Mouse (Mus musculus) embryo, embryonic 10.5 days (tissue): Measurements from ENCODE around the gene Scml4.
A peak's percentile ranks its signal among the peaks of the same experiment; 100 is the strongest.

Experiments used
- DNase-seq: peaks from one replicate; pipeline ENCODE4 v3.0.0-alpha.2; 2015; ENCODE audit warnings: low spot score

Scml4 gene

GRCm38 (mm10) chr10:42994331-42994782 lies 134.2 kb downstream of the Scml4 start:
- peak; percentile 58 for DNase-seq

GRCm38 (mm10) chr10:42995484-42995895 lies 135.3 kb downstream of the Scml4 start:
- peak; percentile 70 for DNase-seq

GRCm38 (mm10) chr10:42997278-42997677 lies 137.1 kb downstream of the Scml4 start:
- no peak for DNase-seq

GRCm38 (mm10) chr10:42999324-42999723 lies 139.2 kb downstream of the Scml4 start:
- DNase-seq: no peak

- no peak for DNase-seq
These were observed 141.3 kb downstream of the Scml4 start for GRCm38 (mm10) chr10:43001433-43001832.

GRCm38 (mm10) chr10:43002066-43002678 lies 142.0 kb downstream of the Scml4 start:
- DNase-seq: peak; percentile 66

GRCm38 (mm10) chr10:43002721-43003465 lies 142.7 kb downstream of the Scml4 start:
- DNase-seq: peak; percentile 78

GRCm38 (mm10) chr10:43003466-43003757 lies 143.2 kb downstream of the Scml4 start:
- DNase-seq: no peak

GRCm38 (mm10) chr10:43004174-43004734 lies 144.1 kb downstream of the Scml4 start:
- no peak for DNase-seq

GRCm38 (mm10) chr10:43005031-43005430 lies 144.9 kb downstream of the Scml4 start:
- DNase-seq: no peak

- no peak for DNase-seq
These were observed 145.5 kb downstream of the Scml4 start for GRCm38 (mm10) chr10:43005677-43006076.

GRCm38 (mm10) chr10:43006534-43006933 lies 146.4 kb downstream of the Scml4 start:
- no peak for DNase-seq

- DNase-seq: no peak
These were observed 147.9 kb downstream of the Scml4 start for GRCm38 (mm10) chr10:43008116-43008515.
